Mouse (Mus musculus): Measurements from ENCODE around the gene Gm9044.
"Not testable (repeated sequence)": the region's sequence is repeated elsewhere in the genome, so short reads cannot be mapped to it uniquely, and the experiment has no call there.

GRCm38 (mm10) chr10:118282565-118282964 lies 49.6 kb downstream of the Gm9044 start:
- not testable (repeated sequence) for TF ChIP-seq ZNF384 (IDR thresholded peaks at IDR 0.05; ENCODE audit: low read depth, low read length); ZC3H11A (IDR thresholded peaks at IDR 0.05; ENCODE audit: borderline replicate concordance, low read depth, low read length); CHD2 (IDR thresholded peaks at IDR 0.05; ENCODE audit: low read depth, low read length)

All from ES-E14 (cell line).